Mouse (Mus musculus) MEL (cell line): ENCODE results near the gene Zgrf1. TPM values are rescaled to one million over a fixed set of nuclear protein-coding genes. Genes with fewer than 3 reads are reported as not detected.

Experiments used
- DNase-seq: peaks from one replicate; pipeline ENCODE4 v3.0.0; 2011; ENCODE audit warnings: low read depth, low spot score
- H3K27ac ChIP-seq: 2 replicates; pipeline ENCODE4 v1.5.1; 2012; ENCODE audit warnings: low read depth, mild to moderate bottlenecking, control low read depth, low read length, moderate library complexity; ENCODE audit not compliant: control insufficient read depth
- H3K27me3 ChIP-seq, 2 experiments: fragments of 150-350 bp in 1 of 2; sonication (generic) in 1 of 2; 2 replicates each; pipeline ENCODE4 v1.6.1; 2012; ENCODE audit warnings: low read length in 2 of 2, mild to moderate bottlenecking in 2 of 2, improper control_type of control experiment in 1 of 2, moderate library complexity in 1 of 2; ENCODE audit not compliant: insufficient read depth in 2 of 2, control insufficient read depth in 1 of 2
- H3K36me3 ChIP-seq, 2 experiments: 2 replicates each; pipeline ENCODE4 v1.6.1; 2012 to 2014; ENCODE audit warnings: low read length in 2 of 2, improper control_type of control experiment in 1 of 2, inconsistent platforms in 1 of 2, mild to moderate bottlenecking in 1 of 2; ENCODE audit not compliant: insufficient read depth in 2 of 2, control insufficient read depth in 1 of 2
- H3K4me1 ChIP-seq, 2 experiments: fragments of 150-350 bp in 1 of 2; sonication (generic) in 1 of 2; 2 replicates each; pipeline ENCODE4 v1.6.1; 2012; ENCODE audit warnings: low read length in 2 of 2, improper control_type of control experiment in 1 of 2, mild to moderate bottlenecking in 1 of 2; ENCODE audit not compliant: insufficient read depth in 2 of 2, control insufficient read depth in 1 of 2
- H3K4me3 ChIP-seq, 2 experiments: fragments of 150-350 bp in 1 of 2; sonication (generic) in 1 of 2; 2 replicates each; pipeline ENCODE4 v1.5.1; 2012; ENCODE audit warnings: low read depth in 2 of 2, low read length in 2 of 2, mild to moderate bottlenecking in 2 of 2, moderate library complexity in 2 of 2, control low read depth in 1 of 2, improper control_type of control experiment in 1 of 2; ENCODE audit not compliant: control insufficient read depth in 1 of 2, insufficient read depth in 1 of 2
- H3K79me2 ChIP-seq: 2 replicates; pipeline ENCODE4 v1.6.1; 2012; ENCODE audit warnings: mild to moderate bottlenecking, low read length, moderate library complexity; ENCODE audit not compliant: control insufficient read depth, poor library complexity, insufficient read depth
- H3K9ac ChIP-seq: 2 replicates; pipeline ENCODE4 v1.6.1; 2012; ENCODE audit warnings: low read depth, mild to moderate bottlenecking, control low read depth, low read length, moderate library complexity; ENCODE audit not compliant: control insufficient read depth, poor library complexity, severe bottlenecking
- H3K9me3 ChIP-seq: fragments of 150-350 bp; sonication (generic); replicated peaks from 2 replicates; pipeline ENCODE4 v1.6.1; 2012; ENCODE audit warnings: mild to moderate bottlenecking, low read length, improper control_type of control experiment, moderate library complexity; ENCODE audit not compliant: insufficient read depth
- BHLHE40 ChIP-seq: IDR thresholded peaks from 2 replicates; pipeline ENCODE4 v1.6.1; 2012; ENCODE audit warnings: low read depth, mild to moderate bottlenecking, inconsistent platforms, low read length, improper control_type of control experiment, borderline replicate concordance
- CHD1 ChIP-seq: IDR thresholded peaks from 2 replicates; pipeline ENCODE4 v1.6.1; 2012; ENCODE audit warnings: low read depth, mild to moderate bottlenecking, inconsistent platforms, low read length, improper control_type of control experiment
- CHD2 ChIP-seq: IDR thresholded peaks from 2 replicates; pipeline ENCODE4 v1.6.1; 2011; ENCODE audit warnings: low read length, improper control_type of control experiment
- CTCF ChIP-seq, 3 experiments: IDR thresholded peaks in 2 of 3; conservative IDR thresholded peaks in 1 of 3; 2 replicates each; pipeline ENCODE4 v1.5.1; 2011 to 2012; ENCODE audit warnings: low read length in 3 of 3, low read depth in 2 of 3, mild to moderate bottlenecking in 2 of 3, improper control_type of control experiment in 1 of 3, inconsistent platforms in 1 of 3, mixed read lengths in 1 of 3, moderate library complexity in 1 of 3; ENCODE audit not compliant: control insufficient read depth in 1 of 3, insufficient read depth in 1 of 3, poor library complexity in 1 of 3, severe bottlenecking in 1 of 3
- E2F4 ChIP-seq: IDR thresholded peaks from 2 replicates; pipeline ENCODE4 v1.6.1; 2011; ENCODE audit warnings: low read depth, low read length, improper control_type of control experiment, borderline replicate concordance
- ELF1 ChIP-seq: IDR thresholded peaks from 2 replicates; pipeline ENCODE4 v1.6.1; 2014; ENCODE audit warnings: low read depth, mild to moderate bottlenecking, inconsistent platforms, low read length, improper control_type of control experiment, moderate library complexity
- EP300 ChIP-seq, 2 experiments: IDR thresholded peaks; 2 replicates each; pipeline ENCODE4 v1.6.1; 2011; ENCODE audit warnings: improper control_type of control experiment in 2 of 2, low read length in 2 of 2, low read depth in 1 of 2, mild to moderate bottlenecking in 1 of 2
- ETS1 ChIP-seq: IDR thresholded peaks from 2 replicates; pipeline ENCODE4 v1.6.1; 2012; ENCODE audit warnings: low read depth, mild to moderate bottlenecking, inconsistent platforms, low read length, improper control_type of control experiment, moderate library complexity
- GABPA ChIP-seq: IDR thresholded peaks from 2 replicates; pipeline ENCODE4 v1.6.1; 2012; ENCODE audit warnings: low read depth, mild to moderate bottlenecking, inconsistent platforms, low read length, improper control_type of control experiment, moderate library complexity
- GATA1 ChIP-seq: IDR thresholded peaks from 2 replicates; pipeline ENCODE4 v1.6.1; 2011; ENCODE audit warnings: low read depth, low read length, improper control_type of control experiment
- HCFC1 ChIP-seq: IDR thresholded peaks from 2 replicates; pipeline ENCODE4 v1.6.1; 2012; ENCODE audit warnings: low read depth, mild to moderate bottlenecking, inconsistent platforms, low read length, improper control_type of control experiment, moderate library complexity
- JUND ChIP-seq: IDR thresholded peaks from 2 replicates; pipeline ENCODE4 v1.6.1; 2011; ENCODE audit warnings: low read depth, mild to moderate bottlenecking, improper control_type of control experiment, low read length
- KAT2A ChIP-seq: conservative IDR thresholded peaks from 2 replicates; pipeline ENCODE4 v1.6.1; 2012; ENCODE audit warnings: low read depth, low read length, improper control_type of control experiment, inconsistent platforms
- MAFK ChIP-seq: IDR thresholded peaks from 2 replicates; pipeline ENCODE4 v1.6.1; 2011; ENCODE audit warnings: low read depth, mild to moderate bottlenecking, low read length, improper control_type of control experiment, borderline replicate concordance
- MAX ChIP-seq: IDR thresholded peaks from 2 replicates; pipeline ENCODE4 v1.6.1; 2011; ENCODE audit warnings: low read length, improper control_type of control experiment
- MEF2A ChIP-seq: IDR thresholded peaks from 2 replicates; pipeline ENCODE4 v1.6.1; 2014; ENCODE audit warnings: low read depth, mild to moderate bottlenecking, inconsistent platforms, low read length, improper control_type of control experiment; ENCODE audit not compliant: poor library complexity, insufficient replicate concordance, severe bottlenecking; ENCODE audit errors: extremely low read depth
- MXI1 ChIP-seq: IDR thresholded peaks from 2 replicates; pipeline ENCODE4 v1.6.1; 2011; ENCODE audit warnings: mild to moderate bottlenecking, low read depth, low read length, improper control_type of control experiment
- MYC ChIP-seq: IDR thresholded peaks from 2 replicates; pipeline ENCODE4 v1.6.1; 2011; ENCODE audit warnings: low read depth, mild to moderate bottlenecking, low read length, improper control_type of control experiment, moderate library complexity
- NELFE ChIP-seq: IDR thresholded peaks from 2 replicates; pipeline ENCODE4 v1.6.1; 2011; ENCODE audit warnings: low read depth, low read length, improper control_type of control experiment
- NRF1 ChIP-seq: IDR thresholded peaks from 2 replicates; pipeline ENCODE4 v1.6.1; 2014; ENCODE audit warnings: low read depth, mild to moderate bottlenecking, inconsistent platforms, low read length, improper control_type of control experiment, moderate library complexity; ENCODE audit not compliant: poor library complexity, insufficient read depth, severe bottlenecking
- POLR2AphosphoS2 ChIP-seq: IDR thresholded peaks from 2 replicates; pipeline ENCODE4 v1.6.1; 2011; ENCODE audit warnings: low read length, improper control_type of control experiment
- POLR2AphosphoS5 ChIP-seq: IDR thresholded peaks from 2 replicates; pipeline ENCODE4 v1.6.1; 2012; ENCODE audit warnings: low read depth, borderline replicate concordance, mild to moderate bottlenecking, inconsistent platforms, low read length, moderate library complexity, mixed read lengths
- RAD21 ChIP-seq: IDR thresholded peaks from 2 replicates; pipeline ENCODE4 v1.6.1; 2011; ENCODE audit warnings: mild to moderate bottlenecking, low read depth, low read length, improper control_type of control experiment
- RCOR1 ChIP-seq: IDR thresholded peaks from 2 replicates; pipeline ENCODE4 v1.6.1; 2012; ENCODE audit warnings: low read depth, mild to moderate bottlenecking, inconsistent platforms, low read length, improper control_type of control experiment
- SIN3A ChIP-seq: IDR thresholded peaks from 2 replicates; pipeline ENCODE4 v1.6.1; 2012; ENCODE audit warnings: low read length, improper control_type of control experiment, inconsistent platforms
- SMC3 ChIP-seq: IDR thresholded peaks from 2 replicates; pipeline ENCODE4 v1.6.1; 2011; ENCODE audit warnings: low read depth, low read length, improper control_type of control experiment
- TAL1 ChIP-seq: IDR thresholded peaks from 2 replicates; pipeline ENCODE4 v1.6.1; 2012; ENCODE audit warnings: mild to moderate bottlenecking, inconsistent platforms, low read length, moderate library complexity, mixed read lengths
- TBP ChIP-seq: IDR thresholded peaks from 2 replicates; pipeline ENCODE4 v1.8.0; 2011; ENCODE audit warnings: low read depth, low read length, improper control_type of control experiment
- TCF12 ChIP-seq: IDR thresholded peaks from 2 replicates; pipeline ENCODE4 v1.6.1; 2014; ENCODE audit warnings: low read depth, mild to moderate bottlenecking, inconsistent platforms, low read length, improper control_type of control experiment, moderate library complexity
- UBTF ChIP-seq: IDR thresholded peaks from 2 replicates; pipeline ENCODE4 v1.6.1; 2012; ENCODE audit warnings: low read depth, mild to moderate bottlenecking, inconsistent platforms, low read length, improper control_type of control experiment, moderate library complexity, borderline replicate concordance; ENCODE audit not compliant: insufficient read depth
- USF1 ChIP-seq: IDR thresholded peaks from 2 replicates; pipeline ENCODE4 v1.6.1; 2014; ENCODE audit warnings: low read depth, mild to moderate bottlenecking, inconsistent platforms, low read length, improper control_type of control experiment, moderate library complexity
- ZC3H11A ChIP-seq: IDR thresholded peaks from 2 replicates; pipeline ENCODE4 v1.6.1; 2012; ENCODE audit warnings: low read depth, mild to moderate bottlenecking, inconsistent platforms, low read length, improper control_type of control experiment
- ZKSCAN1 ChIP-seq: IDR thresholded peaks from 2 replicates; pipeline ENCODE4 v1.6.1; 2012; ENCODE audit warnings: low read depth, mild to moderate bottlenecking, inconsistent platforms, low read length, improper control_type of control experiment, moderate library complexity
- ZMIZ1 ChIP-seq: IDR thresholded peaks from 2 replicates; pipeline ENCODE4 v1.6.1; 2012; ENCODE audit warnings: low read depth, mild to moderate bottlenecking, inconsistent platforms, low read length, improper control_type of control experiment, moderate library complexity
- ZNF384 ChIP-seq: IDR thresholded peaks from 2 replicates; pipeline ENCODE4 v1.6.1; 2012; ENCODE audit warnings: low read depth, mild to moderate bottlenecking, inconsistent platforms, low read length, improper control_type of control experiment
- polyA plus RNA-seq, 2 experiments: library from polyadenylated mRNA; stranded (reverse) in 1 of 2; unstranded in 1 of 2; fragments of >175 nt in 1 of 2; fragments of >200 nt in 1 of 2; gene quantifications; 2 replicates each; pipeline versions ENCODE4 v1.2.1 to v1.2.4; 2012; ENCODE audit warnings: low replicate concordance in 2 of 2, low read depth in 1 of 2; ENCODE audit not compliant: insufficient read length in 2 of 2, insufficient read depth in 1 of 2, missing spikeins in 1 of 2
- total RNA-seq: library from RNA; depleted of rRNA; stranded (reverse); fragments of 300-350 nt; gene quantifications from 2 replicates; pipeline ENCODE4 v1.2.3, GENCODE M21; 2012

The Zgrf1 gene
- total and polyA plus RNA-seq, 3 experiments, result 6.7 to 8.2 TPM; not detected in 1

GRCm38 (mm10) chr3:127554723-127555122, 1.4 kb downstream of the Zgrf1 start:
- Histone ChIP-seq H3K9me3 (no peaks in the 10 kb centered on the region), H3K79me2 (peaks cover 25% of the 10 kb centered on the region), H3K4me3 (peak overlapping the region; percentile 22 to 23; a peak in 1 of 4 replicates), H3K4me1 (peaks cover 0 to 2% of the 10 kb centered on the region in 2 experiments; a peak in 1 of 4 replicates), H3K9ac (peak overlapping the region; percentile 86; the same call in 1 of the 2 replicates)
- TF ChIP-seq SMC3, result peak; percentile 49
- TF ChIP-seq RAD21, result peak; percentile 49
- TF ChIP-seq NELFE, result no peak
- peak in 1 of 3 experiments; percentile 55; a peak in 2 of 6 replicates for TF ChIP-seq CTCF (IDR thresholded peaks at IDR 0.05 in 2 of 3, conservative IDR thresholded peaks at IDR 0.05 in 1 of 3; ENCODE audit: control insufficient read depth in 1 of 3, insufficient read depth in 1 of 3, low read depth in 2 of 3, low read length in 3 of 3, poor library complexity in 1 of 3, severe bottlenecking in 1 of 3)
- TF ChIP-seq GATA1, result no peak
- TF ChIP-seq POLR2AphosphoS5, result no peak
- TF ChIP-seq POLR2AphosphoS2, result no peak
- no peak for TF ChIP-seq HCFC1
- 0 out of 2 replicates have a peak, but pooled peaks have one; percentile 14 for TF ChIP-seq ZC3H11A
- no peak for TF ChIP-seq UBTF
- TF ChIP-seq E2F4, result no peak
- TF ChIP-seq ZKSCAN1, result no peak
- no peak for TF ChIP-seq TBP
- no peak for TF ChIP-seq BHLHE40
- TF ChIP-seq ETS1, result no peak
- no peak for TF ChIP-seq NRF1
- TF ChIP-seq MAFK, result no peak
- peak; percentile 41 for TF ChIP-seq SIN3A
- no peak for TF ChIP-seq ZNF384
- TF ChIP-seq JUND, result no peak
- no peak for TF ChIP-seq USF1
- TF ChIP-seq CHD2, result no peak
- no peak for TF ChIP-seq KAT2A
- no peak for TF ChIP-seq RCOR1
- no peak for TF ChIP-seq MEF2A
- TF ChIP-seq TCF12, result no peak
- TF ChIP-seq MAX, result no peak
- no peak for TF ChIP-seq TAL1
- TF ChIP-seq EP300 (IDR thresholded peaks at IDR 0.05; ENCODE audit: low read depth in 1 of 2, low read length in 2 of 2), result no peak
- TF ChIP-seq MXI1, result no peak
- TF ChIP-seq MYC, result no peak
- no peak for TF ChIP-seq ZMIZ1
- TF ChIP-seq ELF1, result no peak
- TF ChIP-seq GABPA, result no peak
- TF ChIP-seq CHD1, result no peak
- TF ChIP-seq, all 39 proteins: peak for 5
- peak; percentile 40 for DNase-seq
- H3K27ac ChIP-seq, result no peak overlapping the region
- peaks cover 7 to 13% of the 10 kb centered on the region in 2 experiments for H3K36me3 ChIP-seq
- H3K27me3 ChIP-seq, result no peaks in the 10 kb centered on the region
